Mouse (Mus musculus): Measurements from ENCODE around the gene Tmem37. TPM values are rescaled to one million over a fixed set of nuclear protein-coding genes. Genes with fewer than 3 reads are reported as not detected.

The Tmem37 gene
- 15.5 and 17.8 TPM in 2 replicates for polyA plus RNA-seq (2011; ENCODE audit: insufficient read depth, insufficient read length, low read depth, missing spikeins)

DNA sequence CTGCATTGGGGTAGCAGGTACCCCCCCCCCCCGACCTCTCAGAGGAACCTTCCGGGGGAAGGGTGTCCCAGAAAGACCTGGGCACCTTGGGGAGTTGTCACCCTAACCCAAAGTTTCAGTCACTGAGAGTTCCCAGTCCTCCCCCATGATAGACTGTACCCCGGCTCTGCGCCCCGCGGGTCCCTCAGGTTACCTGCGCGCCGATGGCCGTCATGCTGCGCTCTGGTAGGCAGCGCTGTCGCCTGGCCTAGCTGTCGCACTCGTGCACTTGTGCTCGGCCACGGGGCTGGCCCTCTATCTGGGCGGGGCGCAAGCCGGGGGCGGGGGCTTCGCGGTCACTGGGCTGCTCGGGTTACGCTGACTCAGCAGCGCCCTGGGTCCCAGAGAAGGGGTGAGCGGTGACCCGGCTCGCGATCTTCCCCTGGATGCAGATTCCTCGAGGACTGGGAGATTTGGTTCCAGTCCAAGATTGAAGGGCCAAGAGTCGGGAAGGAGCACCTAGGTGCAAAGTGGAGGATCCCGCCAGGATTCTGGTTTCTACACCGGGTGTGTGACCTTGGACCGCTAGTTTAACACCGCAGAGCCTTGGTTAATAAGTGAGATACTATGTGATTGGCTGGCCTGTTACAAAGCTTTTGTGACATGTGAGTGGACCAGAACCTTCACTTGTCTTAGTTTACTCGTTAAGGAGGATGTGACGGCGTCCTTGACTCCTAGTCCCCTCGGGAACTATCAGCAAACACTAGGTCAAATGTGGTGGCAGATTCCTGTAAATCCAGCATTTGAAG lies at the start of gene Tmem37:
Tmem37 (minus strand) TSS at position 556 of the 788 bp plus-strand sequence.
- Histone ChIP-seq H3K27me3 (ENCODE audit: control insufficient read depth, insufficient read depth, low read length, poor library complexity, severe bottlenecking) (no peaks in the 10 kb centered on the region), H3K9me3 (replicated peaks; ENCODE audit: control insufficient read depth, insufficient read depth, low read length, poor library complexity, severe bottlenecking) (no peaks in the 10 kb centered on the region), H3K4me3 (ENCODE audit: low read depth, low read length) (peak within 1 kb of the TSS; percentile 78), H3K27ac (ENCODE audit: insufficient read depth, low read length) (peak within 1 kb of the TSS; percentile 88), H3K36me3 (ENCODE audit: control insufficient read depth, insufficient read depth, low read length, poor library complexity, severe bottlenecking) (no peaks in the 10 kb centered on the region), H3K4me1 (ENCODE audit: control insufficient read depth, insufficient read depth, low read length) (peaks cover 9% of the 10 kb centered on the region), H3K9ac (ENCODE audit: low read depth, poor library complexity, severe bottlenecking) (peak within 1 kb of the TSS; percentile 60)
- TF ChIP-seq POLR2A (IDR thresholded peaks at IDR 0.05; ENCODE audit: insufficient read depth, low read length) (peak; percentile 61), EP300 (IDR thresholded peaks at IDR 0.05; ENCODE audit: insufficient read depth, low read depth, low read length) (no peak)

DNA sequence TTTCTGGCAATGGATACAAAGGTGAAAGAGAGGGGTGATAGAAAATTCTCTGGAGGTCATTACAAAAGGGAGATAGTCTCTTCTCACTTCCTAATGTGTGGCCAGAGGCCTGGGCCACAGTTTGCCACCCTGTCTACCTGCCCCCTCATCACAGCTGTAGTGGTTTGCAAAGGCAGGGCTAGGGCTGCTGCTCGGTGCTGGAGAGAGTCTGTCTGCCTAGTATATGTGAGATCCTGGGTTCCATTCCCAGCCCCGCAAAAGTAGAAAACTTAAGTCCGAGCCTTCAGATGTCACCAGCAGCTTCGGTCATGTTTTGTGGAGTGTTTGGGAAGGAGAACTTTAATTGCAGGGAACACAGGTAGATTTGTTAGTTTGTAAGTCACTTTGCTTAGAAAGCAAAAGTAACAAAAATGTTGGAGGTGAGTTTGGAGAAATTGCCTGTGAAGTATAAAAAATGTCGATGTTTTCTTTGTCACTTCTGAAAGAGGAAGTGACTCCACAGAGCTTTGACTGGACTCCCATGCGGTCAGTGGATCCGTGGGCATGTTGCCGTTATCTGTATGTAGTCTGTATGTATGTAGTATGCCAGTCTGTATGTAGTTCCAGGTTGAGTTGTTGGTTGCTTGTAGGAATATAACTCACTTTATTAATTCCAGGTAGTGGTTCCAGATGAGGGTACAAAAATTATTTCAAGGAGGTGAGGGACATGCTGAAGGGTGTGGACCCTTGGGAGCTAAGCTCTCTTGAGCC lies 48.9 kb upstream of the Tmem37 start:
- Histone ChIP-seq H3K4me1 (ENCODE audit: control insufficient read depth, insufficient read depth, low read length) (peaks cover 6% of the 10 kb centered on the region), H3K9me3 (replicated peaks; ENCODE audit: control insufficient read depth, insufficient read depth, low read length, poor library complexity, severe bottlenecking) (no peaks in the 10 kb centered on the region), H3K4me3 (ENCODE audit: low read depth, low read length) (no peak overlapping the region), H3K27ac (ENCODE audit: insufficient read depth, low read length) (no peak overlapping the region), H3K9ac (ENCODE audit: low read depth, poor library complexity, severe bottlenecking) (no peak overlapping the region), H3K36me3 (ENCODE audit: control insufficient read depth, insufficient read depth, low read length, poor library complexity, severe bottlenecking) (peaks cover 9% of the 10 kb centered on the region), H3K27me3 (ENCODE audit: control insufficient read depth, insufficient read depth, low read length, poor library complexity, severe bottlenecking) (no peaks in the 10 kb centered on the region)
- no peak for TF ChIP-seq POLR2A (IDR thresholded peaks at IDR 0.05; ENCODE audit: insufficient read depth, low read length)
- no peak for TF ChIP-seq CTCF (IDR thresholded peaks at IDR 0.05; ENCODE audit: low read depth, low read length)
- no peak for TF ChIP-seq EP300 (IDR thresholded peaks at IDR 0.05; ENCODE audit: insufficient read depth, low read depth, low read length)

DNA sequence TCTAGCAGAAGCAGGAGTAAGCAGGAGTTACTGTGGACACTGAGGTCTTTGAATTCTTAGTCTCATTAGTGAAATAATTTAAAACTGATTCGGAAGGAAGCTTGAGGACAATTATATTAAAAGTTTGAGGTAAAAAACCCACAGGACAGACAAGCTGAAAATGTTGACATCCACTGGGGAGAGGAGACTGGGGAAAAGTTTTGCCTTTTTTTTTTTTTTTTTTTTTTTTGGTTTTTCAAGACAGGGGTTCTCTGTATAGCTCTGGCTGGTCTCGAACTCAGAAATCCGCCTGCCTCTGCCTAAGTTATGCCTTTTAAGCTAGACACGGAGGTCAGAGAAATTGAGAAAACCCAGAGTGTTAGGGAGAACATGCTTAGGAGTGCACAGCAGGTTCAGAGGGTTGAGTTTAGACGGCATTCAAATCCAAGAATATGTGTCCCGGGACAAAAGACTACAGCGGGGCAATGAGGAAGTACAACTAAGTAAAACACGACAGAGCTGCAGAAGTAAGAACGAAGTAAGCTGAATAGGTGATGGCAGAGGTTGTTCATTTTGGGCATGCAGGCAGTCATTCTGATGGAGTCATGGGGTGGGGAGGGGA lies 48.2 kb upstream of the Tmem37 start:
- TF ChIP-seq EP300 (IDR thresholded peaks at IDR 0.05; ENCODE audit: insufficient read depth, low read depth, low read length) (no peak), CTCF (IDR thresholded peaks at IDR 0.05; ENCODE audit: low read depth, low read length) (no peak)
- Histone ChIP-seq H3K27ac (ENCODE audit: insufficient read depth, low read length) (peak overlapping the region; percentile 86), H3K36me3 (ENCODE audit: control insufficient read depth, insufficient read depth, low read length, poor library complexity, severe bottlenecking) (peaks cover 9% of the 10 kb centered on the region), H3K9me3 (replicated peaks; ENCODE audit: control insufficient read depth, insufficient read depth, low read length, poor library complexity, severe bottlenecking) (no peaks in the 10 kb centered on the region), H3K27me3 (ENCODE audit: control insufficient read depth, insufficient read depth, low read length, poor library complexity, severe bottlenecking) (no peaks in the 10 kb centered on the region), H3K4me1 (ENCODE audit: control insufficient read depth, insufficient read depth, low read length) (peaks cover 6% of the 10 kb centered on the region), H3K4me3 (ENCODE audit: low read depth, low read length) (peak overlapping the region; percentile 87), H3K9ac (ENCODE audit: low read depth, poor library complexity, severe bottlenecking) (peak overlapping the region; percentile 81)

DNA sequence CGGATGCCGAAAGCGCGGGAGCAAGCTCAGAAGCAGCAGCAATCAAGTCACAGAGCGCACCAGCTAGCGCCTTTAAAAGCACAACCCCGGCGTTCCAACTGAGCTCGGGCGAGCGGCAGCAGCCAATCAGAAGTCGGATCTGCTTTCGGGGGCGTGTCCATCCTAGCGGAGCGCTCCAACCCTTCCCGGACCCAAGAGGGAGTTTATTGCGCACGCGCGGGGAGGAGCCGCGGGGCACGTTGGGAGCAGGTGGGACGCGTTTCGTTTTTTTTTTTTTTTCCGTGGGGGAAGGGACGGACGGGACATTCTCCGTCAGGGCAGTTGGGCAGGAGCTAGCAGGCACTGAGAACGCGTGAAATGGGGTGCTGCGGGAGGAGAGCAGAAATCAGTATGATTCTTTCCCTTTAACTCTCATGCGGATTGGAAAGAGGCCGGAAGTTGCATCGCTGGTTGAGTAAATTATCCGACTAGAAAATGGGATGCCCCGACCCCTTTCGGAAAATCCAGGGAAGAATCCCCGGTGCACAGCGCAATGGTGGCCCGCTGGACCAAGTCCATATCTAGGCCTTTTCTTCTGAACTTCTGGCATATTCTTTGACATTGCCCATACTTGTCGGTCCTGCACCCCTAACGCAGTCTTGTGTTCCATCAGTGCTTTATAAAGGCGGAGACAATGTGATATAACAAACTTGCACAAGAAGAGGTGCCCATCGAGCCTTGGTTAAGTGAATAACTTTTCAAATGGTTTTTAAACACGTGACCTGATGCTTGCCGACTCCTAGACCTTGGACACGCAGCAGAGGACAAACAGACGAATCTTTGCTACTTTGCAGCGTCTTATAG lies 47.3 kb upstream of the Tmem37 start, which contains the start of the genes Dbi and 3110009E18Rik:
Dbi (minus strand) TSS at position 110 of the 843 bp plus-strand sequence.
3110009E18Rik (plus strand) TSS at position 219 of the 843 bp plus-strand sequence.
- H3K4me1 ChIP-seq (ENCODE audit: control insufficient read depth, insufficient read depth, low read length), result peaks cover 6% of the 10 kb centered on the region
- peak within 1 kb of the TSS; percentile 87 for H3K4me3 ChIP-seq (ENCODE audit: low read depth, low read length)
- H3K27ac ChIP-seq (ENCODE audit: insufficient read depth, low read length), result peak within 1 kb of the TSS; percentile 86
- H3K27me3 ChIP-seq (ENCODE audit: control insufficient read depth, insufficient read depth, low read length, poor library complexity, severe bottlenecking), result no peaks in the 10 kb centered on the region
- TF ChIP-seq POLR2A (IDR thresholded peaks at IDR 0.05; ENCODE audit: insufficient read depth, low read length) (peak; percentile 79), EP300 (IDR thresholded peaks at IDR 0.05; ENCODE audit: insufficient read depth, low read depth, low read length) (peak; percentile 52; the same call in 1 of the 2 replicates), CTCF (IDR thresholded peaks at IDR 0.05; ENCODE audit: low read depth, low read length) (no peak)
- peaks cover 15% of the 10 kb centered on the region for H3K36me3 ChIP-seq (ENCODE audit: control insufficient read depth, insufficient read depth, low read length, poor library complexity, severe bottlenecking)
- H3K9me3 ChIP-seq (replicated peaks; ENCODE audit: control insufficient read depth, insufficient read depth, low read length, poor library complexity, severe bottlenecking), result no peaks in the 10 kb centered on the region
- H3K9ac ChIP-seq (ENCODE audit: low read depth, poor library complexity, severe bottlenecking), result peak within 1 kb of the TSS; percentile 81

DNA sequence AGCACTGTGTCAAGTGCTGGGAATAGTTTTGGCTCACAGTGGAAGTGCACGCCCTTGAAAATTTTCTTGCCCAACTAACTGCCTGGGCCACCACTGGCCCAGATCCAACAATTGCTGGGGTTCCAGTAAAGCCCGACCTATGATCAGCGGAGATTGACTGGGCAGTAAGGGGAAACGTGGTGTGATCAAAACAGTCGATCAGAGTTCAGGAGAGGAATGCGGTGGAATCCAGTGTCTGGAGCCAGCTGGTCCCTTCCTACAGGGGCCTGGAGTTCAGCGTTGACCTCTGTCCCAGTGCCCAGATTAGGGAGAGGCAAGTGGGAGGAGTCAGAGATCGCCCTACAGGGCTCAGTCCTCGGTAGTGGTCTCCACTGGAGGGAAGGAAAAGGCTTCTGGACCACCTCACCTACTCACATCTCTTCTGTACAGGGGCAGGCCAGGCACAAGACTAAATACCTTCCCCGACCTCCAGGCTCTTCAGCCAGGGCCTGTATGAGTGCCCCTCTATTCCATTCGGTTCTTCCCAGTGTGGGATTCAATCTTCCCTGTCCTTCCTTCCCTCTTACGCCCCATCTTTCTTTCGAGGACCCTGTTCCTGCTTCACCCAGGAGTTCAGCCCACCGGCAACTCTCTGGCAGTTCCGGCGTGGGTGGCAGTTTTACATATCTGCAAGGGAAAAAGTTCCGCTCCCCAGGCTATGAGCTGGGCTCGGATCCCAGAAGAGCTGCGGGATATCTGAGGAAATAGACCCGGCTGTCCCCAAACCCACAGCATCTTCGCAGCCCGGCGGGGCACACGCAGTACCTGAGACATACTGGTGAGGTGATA lies 46.5 kb upstream of the Tmem37 start:
- TF ChIP-seq CTCF (IDR thresholded peaks at IDR 0.05; ENCODE audit: low read depth, low read length), result no peak
- TF ChIP-seq POLR2A (IDR thresholded peaks at IDR 0.05; ENCODE audit: insufficient read depth, low read length), result no peak
- TF ChIP-seq EP300 (IDR thresholded peaks at IDR 0.05; ENCODE audit: insufficient read depth, low read depth, low read length), result no peak
- no peaks in the 10 kb centered on the region for H3K9me3 ChIP-seq (replicated peaks; ENCODE audit: control insufficient read depth, insufficient read depth, low read length, poor library complexity, severe bottlenecking)
- peaks cover 6% of the 10 kb centered on the region for H3K4me1 ChIP-seq (ENCODE audit: control insufficient read depth, insufficient read depth, low read length)
- H3K9ac ChIP-seq (ENCODE audit: low read depth, poor library complexity, severe bottlenecking), result peak overlapping the region; percentile 81
- peak overlapping the region; percentile 73 for H3K27ac ChIP-seq (ENCODE audit: insufficient read depth, low read length)
- no peaks in the 10 kb centered on the region for H3K27me3 ChIP-seq (ENCODE audit: control insufficient read depth, insufficient read depth, low read length, poor library complexity, severe bottlenecking)
- peak overlapping the region; percentile 84 for H3K4me3 ChIP-seq (ENCODE audit: low read depth, low read length)
- peaks cover 24% of the 10 kb centered on the region for H3K36me3 ChIP-seq (ENCODE audit: control insufficient read depth, insufficient read depth, low read length, poor library complexity, severe bottlenecking)

Measured in ES-Bruce4 (cell line).